Mouse (Mus musculus): ENCODE measurements around the gene Olfr273.

GRCm38 (mm10) chr4:52821375-52821774, 37.7 kb downstream of the Olfr273 start:
- TF ChIP-seq POLR2A (IDR thresholded peaks at IDR 0.05; ENCODE audit: extremely low read depth, insufficient read depth, low read length), result no peak
- TF ChIP-seq CTCF (IDR thresholded peaks at IDR 0.05; ENCODE audit: low read depth, low read length), result no peak
